In genomic region chr12:32854866-32855265, GRCm38 (mm10) we compare ENCODE assay signal across 16 mouse cellular contexts. TPM values are rescaled to one million over a fixed set of nuclear protein-coding genes. Genes with fewer than 3 reads are reported as not detected.
A peak's percentile ranks its signal among the peaks of the same experiment; 100 is the strongest.
DNase-seq lines count a peak whose midpoint lies in the region.
"Had no signal": no experiment of that assay in that cellular context is flagged by ENCODE, and none has a peak within 500 bp of the region (broad histone marks: within the 10 kb centered on the region; RNA-seq: fewer than 3 reads in every experiment).

No protein-coding gene starts in this region.

- WGBS in heart, embryonic 10.5 days, result 72% methylated on average over 6 of the region's 6 CpGs

- H3K36me3 ChIP-seq in heart, embryonic 10.5 days, result peaks cover 25% of the 10 kb centered on the region

- H3K27me3 ChIP-seq in heart, embryonic 10.5 days (ENCODE audit: insufficient read depth, poor library complexity, severe bottlenecking), result no peaks in the 10 kb centered on the region
- H3K27me3 ChIP-seq: embryonic facial prominence, embryonic 15.5 days; forebrain, embryonic 13.5 days; hindbrain, embryonic 13.5 days; limb, embryonic 12.5 days; neural tube, embryonic 13.5 days had no signal

- no peak overlapping the region for H3K27ac ChIP-seq in heart, embryonic 10.5 days
- H3K27ac ChIP-seq: embryonic facial prominence, embryonic 15.5 days; forebrain, embryonic 13.5 days; hindbrain, embryonic 13.5 days; limb, embryonic 12.5 days; neural tube, embryonic 13.5 days had no signal

- peak; percentile 27 for DNase-seq in adrenal gland, postnatal 14 days
- DNase-seq in adrenal gland, postnatal 25 days, result no peak
- DNase-seq in heart, adult 8-10 months (ENCODE audit: low spot score), result peak; percentile 69
- DNase-seq in heart, embryonic 10.5 days (ENCODE audit: low spot score), result no peak
- DNase-seq in brain, adult 2 months (ENCODE audit: low read depth, low spot score), result peak; percentile 76
- peak; percentile 57 to 63 for DNase-seq in heart, adult 9 months (ENCODE audit: low spot score in 2 of 2)
- no peak for DNase-seq in thymus, postnatal 4 days
- no peak for DNase-seq in layer of hippocampus, adult 9-10 months (ENCODE audit: low spot score)
- DNase-seq: B cell, adult 2 months; layer of hippocampus, postnatal 36 days; lung, adult 2 months had no signal

- H3K4me1 ChIP-seq in heart, embryonic 10.5 days, result peaks cover 8% of the 10 kb centered on the region; the same call in 1 of the 2 replicates
- H3K4me1 ChIP-seq: embryonic facial prominence, embryonic 15.5 days; forebrain, embryonic 13.5 days; hindbrain, embryonic 13.5 days; limb, embryonic 12.5 days; neural tube, embryonic 13.5 days had no signal

- H3K9me3 ChIP-seq in heart, embryonic 10.5 days, result no peaks in the 10 kb centered on the region
- H3K9me3 ChIP-seq: embryonic facial prominence, embryonic 15.5 days; forebrain, embryonic 13.5 days; hindbrain, embryonic 13.5 days; limb, embryonic 12.5 days; neural tube, embryonic 13.5 days had no signal

- H3K4me3 ChIP-seq in heart, embryonic 10.5 days, result no peak overlapping the region
- H3K4me3 ChIP-seq: embryonic facial prominence, embryonic 15.5 days; forebrain, embryonic 13.5 days; hindbrain, embryonic 13.5 days; limb, embryonic 12.5 days; neural tube, embryonic 13.5 days had no signal

RNA-seq across cellular contexts. Expression of gene Nampt, which starts 35.5 kb away (rescaled TPM):
- 161 and 222 TPM in 2 replicates for total RNA-seq in adrenal gland, postnatal 14 days (2021)
- 95.2 and 98.7 TPM in 2 replicates for total RNA-seq in adrenal gland, postnatal 25 days (2021)
- 100 to 1,000 TPM; 154 to 156 (median 155) TPM for total RNA-seq in heart, adult 8-10 months (2022)
- polyA plus RNA-seq in heart, embryonic 10.5 days (2016; fragmentation: Nextera tagmentation; extraction: Ambion mirVana), result 22.2 and 28.4 TPM in 2 replicates

Comparison
In these comparisons a context has a peak if more than half of its experiments do, and no peak if none do; other contexts are left out.
1. DNase-seq: peak in adrenal gland, postnatal 14 days (single experiment), heart, adult 8-10 months (single experiment), brain, adult 2 months (single experiment) and heart, adult 9 months (2 of 2); none in adrenal gland, postnatal 25 days (single experiment), heart, embryonic 10.5 days (single experiment), thymus, postnatal 4 days (single experiment) and layer of hippocampus, adult 9-10 months (single experiment).